In genomic region chr4:55480322-55480767, GRCm38 (mm10) we compare ENCODE assay signal across 8 mouse cellular contexts. TPM values are rescaled to one million over a fixed set of nuclear protein-coding genes. Genes with fewer than 3 reads are reported as not detected.
A peak's percentile ranks its signal among the peaks of the same experiment; 100 is the strongest.
DNase-seq lines count a peak whose midpoint lies in the region; ATAC-seq and TF ChIP-seq lines count a peak whose summit lies in the region.

No protein-coding gene starts in this region.

- no peaks in the 10 kb centered on the region for H3K36me3 ChIP-seq in embryonic facial prominence, embryonic 12.5 days
- no peaks in the 10 kb centered on the region for H3K36me3 ChIP-seq in kidney, adult 2 months (ENCODE audit: control insufficient read depth, insufficient read depth, low read length)
- H3K36me3 ChIP-seq in limb, embryonic 10.5 days = no peaks in the 10 kb centered on the region
- H3K36me3 ChIP-seq in midbrain, embryonic 12.5 days = no peaks in the 10 kb centered on the region
- H3K36me3 ChIP-seq in small intestine, adult 2 months (ENCODE audit: control insufficient read depth, insufficient read depth, low read length) = no peaks in the 10 kb centered on the region

- peaks cover 14% of the 10 kb centered on the region for H3K4me1 ChIP-seq in embryonic facial prominence, embryonic 12.5 days
- no peaks in the 10 kb centered on the region for H3K4me1 ChIP-seq in kidney, adult 2 months (ENCODE audit: control insufficient read depth, insufficient read depth, low read length)
- peaks cover 19% of the 10 kb centered on the region for H3K4me1 ChIP-seq in limb, embryonic 10.5 days
- H3K4me1 ChIP-seq in midbrain, embryonic 12.5 days = peaks cover 5% of the 10 kb centered on the region; the same call in 1 of the 2 replicates
- H3K4me1 ChIP-seq in small intestine, adult 2 months (ENCODE audit: control insufficient read depth, insufficient read depth, insufficient read length, low read length) = peaks cover 4% of the 10 kb centered on the region

- TF ChIP-seq POLR2A in kidney, adult 2 months (IDR thresholded peaks at IDR 0.05; ENCODE audit: low read depth, low read length) = no peak
- TF ChIP-seq POLR2A in small intestine, adult 2 months (IDR thresholded peaks at IDR 0.05; ENCODE audit: low read depth, low read length) = no peak

- H3K9ac ChIP-seq in embryonic facial prominence, embryonic 12.5 days = no peak overlapping the region
- H3K9ac ChIP-seq in midbrain, embryonic 12.5 days (replicated peaks) = 0 out of 2 replicates have a peak overlapping the region, but pooled peaks have one; percentile 34

- H3K9me3 ChIP-seq in embryonic facial prominence, embryonic 12.5 days = no peaks in the 10 kb centered on the region
- H3K9me3 ChIP-seq in limb, embryonic 10.5 days (replicated peaks) = no peaks in the 10 kb centered on the region
- no peaks in the 10 kb centered on the region for H3K9me3 ChIP-seq in midbrain, embryonic 12.5 days

- ATAC-seq in embryonic facial prominence, embryonic 12.5 days (ENCODE audit: insufficient number of reproducible peaks, insufficient read depth, low FRiP score, low TSS enrichment) = 0 out of 2 replicates have a peak, but pooled peaks have one; percentile 73
- peak; percentile 68 for ATAC-seq in midbrain, embryonic 12.5 days (ENCODE audit: low FRiP score, low read depth)

- 14% methylated on average over 25 of the region's 25 CpGs for WGBS in embryonic facial prominence, embryonic 12.5 days
- WGBS in kidney, adult 2 months = 21% methylated on average over 25 of the region's 25 CpGs
- 18% methylated on average over 25 of the region's 25 CpGs for WGBS in limb, embryonic 10.5 days
- 22% methylated on average over 25 of the region's 25 CpGs for WGBS in midbrain, embryonic 12.5 days
- WGBS in small intestine, adult 2 months = 9% methylated on average over 25 of the region's 25 CpGs

- H3K27ac ChIP-seq in embryonic facial prominence, embryonic 12.5 days = no peak overlapping the region
- no peak overlapping the region for H3K27ac ChIP-seq in kidney, adult 2 months (ENCODE audit: insufficient read depth, low read depth, low read length)
- H3K27ac ChIP-seq in limb, embryonic 10.5 days = peak overlapping the region; percentile 77
- no peak overlapping the region for H3K27ac ChIP-seq in midbrain, embryonic 12.5 days (replicated peaks)
- H3K27ac ChIP-seq in small intestine, adult 2 months (ENCODE audit: insufficient read depth, low read depth, low read length) = no peak overlapping the region

- H3K4me3 ChIP-seq in embryonic facial prominence, embryonic 12.5 days = peak overlapping the region; percentile 24
- no peak overlapping the region for H3K4me3 ChIP-seq in kidney, adult 2 months (ENCODE audit: insufficient read depth, low read depth, low read length)
- peak overlapping the region; percentile 45 for H3K4me3 ChIP-seq in limb, embryonic 10.5 days
- peak overlapping the region; percentile 28 for H3K4me3 ChIP-seq in midbrain, embryonic 12.5 days
- peak overlapping the region; percentile 54 for H3K4me3 ChIP-seq in small intestine, adult 2 months (ENCODE audit: low read depth, low read length)

- DNase-seq in adrenal gland, postnatal 36 days = peak; percentile 73 to 83
- peak; percentile 25 to 27 for DNase-seq in heart, adult 9 months (ENCODE audit: low spot score in 2 of 2)
- DNase-seq in kidney, adult 2 months = peak; percentile 55
- peak; percentile 93 for DNase-seq in limb, embryonic 10.5 days (ENCODE audit: low spot score)
- no peak for DNase-seq in MN1 (ENCODE audit: low spot score)

- H3K4me2 ChIP-seq in embryonic facial prominence, embryonic 12.5 days (replicated peaks) = peak overlapping the region; percentile 54
- H3K4me2 ChIP-seq in midbrain, embryonic 12.5 days (replicated peaks) = peak overlapping the region; percentile 52

- peak; percentile 77 for TF ChIP-seq CTCF in kidney, adult 2 months (conservative IDR thresholded peaks at IDR 0.05; ENCODE audit: insufficient read depth, insufficient read length, low read depth, low read length)
- TF ChIP-seq CTCF in small intestine, adult 2 months (IDR thresholded peaks at IDR 0.05; ENCODE audit: extremely low read depth, insufficient read length, insufficient replicate concordance, low read depth, low read length) = peak; percentile 87

- no peaks in the 10 kb centered on the region for H3K27me3 ChIP-seq in embryonic facial prominence, embryonic 12.5 days
- H3K27me3 ChIP-seq in kidney, adult 2 months (replicated peaks; ENCODE audit: control insufficient read depth, insufficient read depth, low read length) = no peaks in the 10 kb centered on the region
- H3K27me3 ChIP-seq in limb, embryonic 10.5 days (ENCODE audit: low read depth, poor library complexity, severe bottlenecking) = no peaks in the 10 kb centered on the region
- no peaks in the 10 kb centered on the region for H3K27me3 ChIP-seq in midbrain, embryonic 12.5 days
- H3K27me3 ChIP-seq in small intestine, adult 2 months (ENCODE audit: control insufficient read depth, insufficient read depth, low read length) = no peaks in the 10 kb centered on the region

RNA-seq across cellular contexts. Expression of gene Klf4, which starts 51.9 kb away (rescaled TPM):
- total RNA-seq in adrenal gland, postnatal 36 days (2021) = 10 to 100 TPM; 15.4 to 28.8 TPM
- 14.3 and 17.7 TPM in 2 replicates for polyA plus RNA-seq in embryonic facial prominence, embryonic 12.5 days (2016; fragmentation: Nextera tagmentation; extraction: Ambion mirVana)
- 8.5 and 11.4 TPM in 2 replicates for polyA plus RNA-seq in kidney, adult 2 months (2012; rRNA removed)
- polyA plus RNA-seq in limb, embryonic 10.5 days (2016; fragmentation: Nextera tagmentation; extraction: Ambion mirVana) = 0.46 and 0.78 TPM in 2 replicates
- 3.7 and 4.8 TPM in 2 replicates for polyA plus RNA-seq in midbrain, embryonic 12.5 days (2016; fragmentation: Nextera tagmentation; extraction: Ambion mirVana)
- polyA plus RNA-seq in small intestine, adult 2 months (2012; rRNA removed) = 178 and 590 TPM in 2 replicates
